Mouse (Mus musculus) intestine, postnatal 0 days (tissue): ENCODE results near the gene Micu2. TPM values are rescaled to one million over a fixed set of nuclear protein-coding genes. Genes with fewer than 3 reads are reported as not detected.

Experiments used
- ATAC-seq: fragments of 200-750 bp; cut with Nextera tagmentation; 2 replicates; pipeline ENCODE4 v1.8.0; 2017; ENCODE audit warnings: mild to moderate bottlenecking, moderate TSS enrichment, moderate library complexity
- H3K27ac ChIP-seq: fragments of 300-500 bp; sonication (generic); 2 replicates; pipeline ENCODE4 v1.5.1; 2014; ENCODE audit warnings: mild to moderate bottlenecking, low read depth, low read length, moderate library complexity
- H3K27me3 ChIP-seq: fragments of 300-500 bp; sonication (generic); replicated peaks from 2 replicates; pipeline ENCODE4 v1.6.1; 2014; ENCODE audit warnings: low read length, mixed read lengths; ENCODE audit not compliant: control insufficient read depth, insufficient read depth
- H3K36me3 ChIP-seq: fragments of 300-500 bp; sonication (generic); 2 replicates; pipeline ENCODE4 v1.6.1; 2014; ENCODE audit warnings: mild to moderate bottlenecking, moderate library complexity; ENCODE audit not compliant: control insufficient read depth, insufficient read depth
- H3K4me1 ChIP-seq: fragments of 300-500 bp; sonication (generic); replicated peaks from 2 replicates; pipeline ENCODE4 v1.6.1; 2014; ENCODE audit warnings: antibody characterized with exemption, low read length, mixed read lengths; ENCODE audit not compliant: control insufficient read depth, insufficient read depth
- H3K4me2 ChIP-seq: fragments of 300-500 bp; sonication (generic); replicated peaks from 2 replicates; pipeline ENCODE4 v1.6.1; 2014; ENCODE audit warnings: low read depth, mild to moderate bottlenecking, moderate library complexity
- H3K4me3 ChIP-seq: fragments of 300-500 bp; sonication (generic); 2 replicates; pipeline ENCODE4 v1.5.1; 2014; ENCODE audit warnings: low read depth, low read length
- H3K9ac ChIP-seq: fragments of 300-500 bp; sonication (generic); 2 replicates; pipeline ENCODE4 v1.6.1; 2014; ENCODE audit warnings: mild to moderate bottlenecking, low read depth, low read length
- H3K9me3 ChIP-seq: fragments of 300-500 bp; sonication (generic); 2 replicates; pipeline ENCODE4 v1.6.1; 2016; ENCODE audit warnings: mixed run types; ENCODE audit not compliant: control insufficient read depth
- CTCF ChIP-seq: sonication (generic); IDR thresholded peaks from 2 replicates; pipeline ENCODE4 v1.5.1; 2016; ENCODE audit warnings: low read depth, mild to moderate bottlenecking, control low read depth, antibody characterized with exemption, moderate library complexity
- WGBS: fragments of 180-500 bp; shearing (Covaris S2); extraction: QIAGEN DNeasy Blood & Tissue Kit; methylation state at CpG from one replicate; pipeline ENCODE4 v1.1.7; 2014; 5-methylcytosine and 5-hydroxymethylcytosine counted together
- polyA plus RNA-seq: library from polyadenylated mRNA; unstranded; fragments of >200 nt; fragmentation: Nextera tagmentation; extraction: Ambion mirVana; gene quantifications from 2 replicates; pipeline ENCODE4 v1.2.1, GENCODE M21; 2015

The Micu2 gene
- polyA plus RNA-seq, 1 experiment from 2014 or later = 70.0 TPM

DNA sequence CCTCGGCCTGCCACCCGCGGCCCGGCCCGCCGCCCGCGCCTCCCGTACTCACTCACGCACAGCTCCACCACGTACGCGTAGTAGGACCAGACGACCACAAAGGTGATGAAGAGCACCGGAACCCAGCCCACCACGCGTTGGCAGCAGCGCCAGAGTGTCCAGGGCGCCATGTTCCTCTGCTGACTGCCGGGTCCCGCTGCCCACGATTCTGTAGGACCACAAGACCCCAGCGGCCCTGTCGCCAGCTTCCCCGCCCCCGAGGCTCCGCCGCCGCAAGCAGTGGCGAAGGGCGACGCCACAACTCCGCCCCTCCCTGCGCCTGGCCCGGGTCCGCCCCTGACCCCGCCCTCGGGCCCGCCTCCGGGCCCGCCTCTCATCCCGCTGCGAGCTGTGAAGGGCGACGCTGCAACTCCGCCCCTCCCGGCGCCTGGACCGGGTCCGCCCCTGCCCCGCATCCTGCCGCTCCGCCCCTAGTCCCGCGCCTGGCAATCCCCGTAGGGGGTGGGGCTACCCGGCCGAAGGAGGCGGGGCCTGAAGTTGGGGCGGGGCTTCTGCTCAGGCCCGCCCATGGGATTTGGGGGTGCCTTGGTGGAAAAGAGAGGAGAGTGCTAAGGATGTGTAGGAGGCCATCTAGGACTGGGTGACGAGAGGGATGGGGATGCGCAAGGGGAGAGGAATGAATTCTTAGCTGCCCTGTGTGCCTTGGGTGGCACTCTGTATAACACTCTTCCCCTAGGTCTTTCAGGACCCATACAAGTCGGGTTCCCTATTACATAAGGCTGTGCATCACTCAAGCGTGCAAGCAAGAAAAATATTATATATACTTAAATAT lies 108.8 kb downstream of the Micu2 start, which contains the start of gene Zdhhc20:
Gene Zdhhc20 (minus strand): TSS at position 266 of the 832 bp plus-strand sequence.
- ATAC-seq = peak; percentile 97
- WGBS = 4% methylated on average over 57 of the region's 65 CpGs

GRCm38 (mm10) chr14:57889541-57890010 lies 109.5 kb downstream of the Micu2 start:
- Histone ChIP-seq H3K27ac (peak overlapping the region; percentile 92), H3K4me1 (no peaks in the 10 kb centered on the region), H3K4me2 (peak overlapping the region; percentile 64), H3K36me3 (no peaks in the 10 kb centered on the region), H3K9me3 (no peaks in the 10 kb centered on the region), H3K27me3 (no peaks in the 10 kb centered on the region), H3K9ac (peak overlapping the region; percentile 98), H3K4me3 (peak overlapping the region; percentile 88)
- TF ChIP-seq CTCF = no peak
- ATAC-seq = peak; percentile 9; the same call in 1 of the 2 replicates
- WGBS = 0% methylated on average over 27 of the region's 37 CpGs

More for the DNA sequence above, 108.8 kb downstream of the Micu2 start, which contains the start of gene Zdhhc20:
- TF ChIP-seq CTCF = no peak
- Histone ChIP-seq H3K36me3 (no peaks in the 10 kb centered on the region), H3K27me3 (no peaks in the 10 kb centered on the region), H3K9me3 (no peaks in the 10 kb centered on the region), H3K9ac (peak within 1 kb of the TSS; percentile 98), H3K4me3 (peak within 1 kb of the TSS; percentile 88), H3K27ac (peak within 1 kb of the TSS; percentile 92), H3K4me1 (no peaks in the 10 kb centered on the region), H3K4me2 (peak within 1 kb of the TSS; percentile 64)

- Histone ChIP-seq H3K27me3 (no peaks in the 10 kb centered on the region), H3K9me3 (no peaks in the 10 kb centered on the region), H3K9ac (no peak overlapping the region), H3K4me3 (no peak overlapping the region), H3K4me1 (no peaks in the 10 kb centered on the region), H3K4me2 (no peak overlapping the region), H3K36me3 (no peaks in the 10 kb centered on the region), H3K27ac (no peak overlapping the region; the same call in 1 of the 2 replicates)
- ATAC-seq = no peak
- WGBS = 67% methylated on average over 8 of the region's 8 CpGs
- no peak for TF ChIP-seq CTCF
Measured at GRCm38 (mm10) chr14:57887171-57887570, 111.9 kb downstream of the Micu2 start.

GRCm38 (mm10) chr14:57886032-57886431 lies 113.0 kb downstream of the Micu2 start:
- Histone ChIP-seq H3K27ac (no peak overlapping the region), H3K9ac (no peak overlapping the region), H3K4me3 (no peak overlapping the region), H3K4me1 (no peaks in the 10 kb centered on the region), H3K9me3 (no peaks in the 10 kb centered on the region), H3K36me3 (no peaks in the 10 kb centered on the region), H3K4me2 (no peak overlapping the region), H3K27me3 (no peaks in the 10 kb centered on the region)
- ATAC-seq = no peak
- 65% methylated on average over 2 of the region's 2 CpGs for WGBS
- TF ChIP-seq CTCF = no peak

- ATAC-seq = peak; percentile 59
- no peaks in the 10 kb centered on the region for H3K9me3 ChIP-seq
- no peak overlapping the region for H3K4me3 ChIP-seq
- TF ChIP-seq CTCF = no peak
- H3K36me3 ChIP-seq = no peaks in the 10 kb centered on the region
- H3K27me3 ChIP-seq = no peaks in the 10 kb centered on the region
- no peak overlapping the region for H3K9ac ChIP-seq
- 44% methylated on average over 3 of the region's 3 CpGs for WGBS
- H3K4me2 ChIP-seq = no peak overlapping the region
- H3K4me1 ChIP-seq = no peaks in the 10 kb centered on the region
- H3K27ac ChIP-seq = peak overlapping the region; percentile 58
Measured at GRCm38 (mm10) chr14:57883341-57883740, 115.7 kb downstream of the Micu2 start.

DNA sequence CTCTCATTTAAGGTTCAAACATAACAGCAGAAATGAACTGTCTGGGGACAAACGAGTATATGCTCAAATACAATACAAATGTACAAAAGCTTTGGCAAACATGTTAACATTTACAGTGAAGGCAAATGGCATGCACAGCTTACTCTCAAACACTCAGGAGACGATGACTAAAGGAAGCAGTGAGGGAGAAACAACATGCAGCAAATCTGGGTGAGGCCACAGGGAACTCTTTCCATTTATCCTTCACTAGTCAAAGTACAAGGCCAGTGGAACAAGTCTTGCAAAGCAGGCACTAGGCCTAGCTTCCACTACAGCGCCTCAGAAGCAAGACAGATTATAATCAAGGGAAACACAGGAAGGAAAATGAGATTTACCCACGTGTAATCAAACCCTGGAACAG lies 116.3 kb downstream of the Micu2 start:
- Histone ChIP-seq H3K9ac (no peak overlapping the region), H3K9me3 (no peaks in the 10 kb centered on the region), H3K36me3 (no peaks in the 10 kb centered on the region), H3K27ac (peak overlapping the region; percentile 58), H3K4me3 (no peak overlapping the region), H3K4me2 (no peak overlapping the region; the same call in 1 of the 2 replicates), H3K27me3 (no peaks in the 10 kb centered on the region), H3K4me1 (no peaks in the 10 kb centered on the region)
- WGBS = 18% methylated on average over 4 of the region's 4 CpGs
- ATAC-seq = peak; percentile 68
- TF ChIP-seq CTCF = no peak
